Mouse (Mus musculus) MEL (cell line): Measurements from ENCODE around the gene Sema3e. TPM values are rescaled to one million over a fixed set of nuclear protein-coding genes. Genes with fewer than 3 reads are reported as not detected.

Experiments used
- DNase-seq: peaks from one replicate; pipeline ENCODE4 v3.0.0; 2011; ENCODE audit warnings: low read depth, low spot score
- H3K27ac ChIP-seq: 2 replicates; pipeline ENCODE4 v1.5.1; 2012; ENCODE audit warnings: low read depth, mild to moderate bottlenecking, control low read depth, low read length, moderate library complexity; ENCODE audit not compliant: control insufficient read depth
- H3K27me3 ChIP-seq, 2 experiments: fragments of 150-350 bp in 1 of 2; sonication (generic) in 1 of 2; 2 replicates each; pipeline ENCODE4 v1.6.1; 2012; ENCODE audit warnings: low read length in 2 of 2, mild to moderate bottlenecking in 2 of 2, improper control_type of control experiment in 1 of 2, moderate library complexity in 1 of 2; ENCODE audit not compliant: insufficient read depth in 2 of 2, control insufficient read depth in 1 of 2
- H3K36me3 ChIP-seq, 2 experiments: 2 replicates each; pipeline ENCODE4 v1.6.1; 2012 to 2014; ENCODE audit warnings: low read length in 2 of 2, improper control_type of control experiment in 1 of 2, inconsistent platforms in 1 of 2, mild to moderate bottlenecking in 1 of 2; ENCODE audit not compliant: insufficient read depth in 2 of 2, control insufficient read depth in 1 of 2
- H3K4me1 ChIP-seq, 2 experiments: fragments of 150-350 bp in 1 of 2; sonication (generic) in 1 of 2; 2 replicates each; pipeline ENCODE4 v1.6.1; 2012; ENCODE audit warnings: low read length in 2 of 2, improper control_type of control experiment in 1 of 2, mild to moderate bottlenecking in 1 of 2; ENCODE audit not compliant: insufficient read depth in 2 of 2, control insufficient read depth in 1 of 2
- H3K4me3 ChIP-seq, 2 experiments: fragments of 150-350 bp in 1 of 2; sonication (generic) in 1 of 2; 2 replicates each; pipeline ENCODE4 v1.5.1; 2012; ENCODE audit warnings: low read depth in 2 of 2, low read length in 2 of 2, mild to moderate bottlenecking in 2 of 2, moderate library complexity in 2 of 2, control low read depth in 1 of 2, improper control_type of control experiment in 1 of 2; ENCODE audit not compliant: control insufficient read depth in 1 of 2, insufficient read depth in 1 of 2
- H3K79me2 ChIP-seq: 2 replicates; pipeline ENCODE4 v1.6.1; 2012; ENCODE audit warnings: mild to moderate bottlenecking, low read length, moderate library complexity; ENCODE audit not compliant: control insufficient read depth, poor library complexity, insufficient read depth
- H3K9ac ChIP-seq: 2 replicates; pipeline ENCODE4 v1.6.1; 2012; ENCODE audit warnings: low read depth, mild to moderate bottlenecking, control low read depth, low read length, moderate library complexity; ENCODE audit not compliant: control insufficient read depth, poor library complexity, severe bottlenecking
- H3K9me3 ChIP-seq: fragments of 150-350 bp; sonication (generic); replicated peaks from 2 replicates; pipeline ENCODE4 v1.6.1; 2012; ENCODE audit warnings: mild to moderate bottlenecking, low read length, improper control_type of control experiment, moderate library complexity; ENCODE audit not compliant: insufficient read depth
- CHD2 ChIP-seq: IDR thresholded peaks from 2 replicates; pipeline ENCODE4 v1.6.1; 2011; ENCODE audit warnings: low read length, improper control_type of control experiment
- EP300 ChIP-seq, 2 experiments: IDR thresholded peaks; 2 replicates each; pipeline ENCODE4 v1.6.1; 2011; ENCODE audit warnings: improper control_type of control experiment in 2 of 2, low read length in 2 of 2, low read depth in 1 of 2, mild to moderate bottlenecking in 1 of 2
- GABPA ChIP-seq: IDR thresholded peaks from 2 replicates; pipeline ENCODE4 v1.6.1; 2012; ENCODE audit warnings: low read depth, mild to moderate bottlenecking, inconsistent platforms, low read length, improper control_type of control experiment, moderate library complexity
- GATA1 ChIP-seq: IDR thresholded peaks from 2 replicates; pipeline ENCODE4 v1.6.1; 2011; ENCODE audit warnings: low read depth, low read length, improper control_type of control experiment
- HCFC1 ChIP-seq: IDR thresholded peaks from 2 replicates; pipeline ENCODE4 v1.6.1; 2012; ENCODE audit warnings: low read depth, mild to moderate bottlenecking, inconsistent platforms, low read length, improper control_type of control experiment, moderate library complexity
- MAX ChIP-seq: IDR thresholded peaks from 2 replicates; pipeline ENCODE4 v1.6.1; 2011; ENCODE audit warnings: low read length, improper control_type of control experiment
- MAZ ChIP-seq: IDR thresholded peaks from 2 replicates; pipeline ENCODE4 v1.6.1; 2012; ENCODE audit warnings: low read depth, mild to moderate bottlenecking, inconsistent platforms, low read length, improper control_type of control experiment
- MEF2A ChIP-seq: IDR thresholded peaks from 2 replicates; pipeline ENCODE4 v1.6.1; 2014; ENCODE audit warnings: low read depth, mild to moderate bottlenecking, inconsistent platforms, low read length, improper control_type of control experiment; ENCODE audit not compliant: poor library complexity, insufficient replicate concordance, severe bottlenecking; ENCODE audit errors: extremely low read depth
- MYC ChIP-seq: IDR thresholded peaks from 2 replicates; pipeline ENCODE4 v1.6.1; 2011; ENCODE audit warnings: low read depth, mild to moderate bottlenecking, low read length, improper control_type of control experiment, moderate library complexity
- POLR2AphosphoS2 ChIP-seq: IDR thresholded peaks from 2 replicates; pipeline ENCODE4 v1.6.1; 2011; ENCODE audit warnings: low read length, improper control_type of control experiment
- POLR2AphosphoS5 ChIP-seq: IDR thresholded peaks from 2 replicates; pipeline ENCODE4 v1.6.1; 2012; ENCODE audit warnings: low read depth, borderline replicate concordance, mild to moderate bottlenecking, inconsistent platforms, low read length, moderate library complexity, mixed read lengths
- RAD21 ChIP-seq: IDR thresholded peaks from 2 replicates; pipeline ENCODE4 v1.6.1; 2011; ENCODE audit warnings: mild to moderate bottlenecking, low read depth, low read length, improper control_type of control experiment
- RCOR1 ChIP-seq: IDR thresholded peaks from 2 replicates; pipeline ENCODE4 v1.6.1; 2012; ENCODE audit warnings: low read depth, mild to moderate bottlenecking, inconsistent platforms, low read length, improper control_type of control experiment
- SMC3 ChIP-seq: IDR thresholded peaks from 2 replicates; pipeline ENCODE4 v1.6.1; 2011; ENCODE audit warnings: low read depth, low read length, improper control_type of control experiment
- TBP ChIP-seq: IDR thresholded peaks from 2 replicates; pipeline ENCODE4 v1.8.0; 2011; ENCODE audit warnings: low read depth, low read length, improper control_type of control experiment
- UBTF ChIP-seq: IDR thresholded peaks from 2 replicates; pipeline ENCODE4 v1.6.1; 2012; ENCODE audit warnings: low read depth, mild to moderate bottlenecking, inconsistent platforms, low read length, improper control_type of control experiment, moderate library complexity, borderline replicate concordance; ENCODE audit not compliant: insufficient read depth
- USF2 ChIP-seq, 2 experiments: IDR thresholded peaks; 2 replicates each; pipeline ENCODE4 v1.6.1; 2011 to 2012; ENCODE audit warnings: improper control_type of control experiment in 2 of 2, low read length in 2 of 2, borderline replicate concordance in 1 of 2, inconsistent platforms in 1 of 2, low read depth in 1 of 2, mild to moderate bottlenecking in 1 of 2; ENCODE audit not compliant: insufficient read depth in 1 of 2
- ZKSCAN1 ChIP-seq: IDR thresholded peaks from 2 replicates; pipeline ENCODE4 v1.6.1; 2012; ENCODE audit warnings: low read depth, mild to moderate bottlenecking, inconsistent platforms, low read length, improper control_type of control experiment, moderate library complexity
- polyA plus RNA-seq, 2 experiments: library from polyadenylated mRNA; stranded (reverse) in 1 of 2; unstranded in 1 of 2; fragments of >175 nt in 1 of 2; fragments of >200 nt in 1 of 2; gene quantifications; 2 replicates each; pipeline versions ENCODE4 v1.2.1 to v1.2.4; 2012; ENCODE audit warnings: low replicate concordance in 2 of 2, low read depth in 1 of 2; ENCODE audit not compliant: insufficient read length in 2 of 2, insufficient read depth in 1 of 2, missing spikeins in 1 of 2
- total RNA-seq: library from RNA; depleted of rRNA; stranded (reverse); fragments of 300-350 nt; gene quantifications from 2 replicates; pipeline ENCODE4 v1.2.3, GENCODE M21; 2012

The Sema3e gene
- total and polyA plus RNA-seq, 3 experiments = not detected

- H3K27ac ChIP-seq = no peak overlapping the region
Measured at GRCm38 (mm10) chr5:14038813-14039496, 13.9 kb downstream of the Sema3e start.

GRCm38 (mm10) chr5:14040208-14040607, 15.1 kb downstream of the Sema3e start:
- no peak for TF ChIP-seq RCOR1
- TF ChIP-seq ZKSCAN1 = no peak
- TF ChIP-seq CHD2 = no peak
- TF ChIP-seq MEF2A = no peak
- TF ChIP-seq TBP = no peak
- TF ChIP-seq POLR2AphosphoS2 = no peak
- TF ChIP-seq GATA1 = no peak
- TF ChIP-seq EP300 (IDR thresholded peaks at IDR 0.05; ENCODE audit: low read depth in 1 of 2, low read length in 2 of 2) = no peak
- no peak for TF ChIP-seq RAD21
- no peak for TF ChIP-seq HCFC1
- TF ChIP-seq POLR2AphosphoS5 = no peak
- no peak for TF ChIP-seq USF2 (IDR thresholded peaks at IDR 0.05; ENCODE audit: borderline replicate concordance in 1 of 2, insufficient read depth in 1 of 2, low read depth in 1 of 2, low read length in 2 of 2)
- Histone ChIP-seq H3K27ac (no peak overlapping the region), H3K4me3 (no peak overlapping the region), H3K9me3 (no peaks in the 10 kb centered on the region), H3K4me1 (peaks cover 0 to 3% of the 10 kb centered on the region in 2 experiments; a peak in 2 of 4 replicates), H3K79me2 (no peaks in the 10 kb centered on the region), H3K36me3 (no peaks in the 10 kb centered on the region; a peak in 1 of 4 replicates), H3K9ac (no peak overlapping the region), H3K27me3 (no peaks in the 10 kb centered on the region)
- no peak for DNase-seq

More at GRCm38 (mm10) chr5:14038813-14039496, 13.9 kb downstream of the Sema3e start:
- Histone ChIP-seq H3K79me2 (no peaks in the 10 kb centered on the region), H3K4me1 (peaks cover 0 to under 1% of the 10 kb centered on the region in 2 experiments; a peak in 2 of 4 replicates), H3K27me3 (no peaks in the 10 kb centered on the region), H3K9ac (no peak overlapping the region), H3K4me3 (no peak overlapping the region), H3K36me3 (no peaks in the 10 kb centered on the region; a peak in 1 of 4 replicates), H3K9me3 (no peaks in the 10 kb centered on the region)
- no peak for DNase-seq
- TF ChIP-seq TBP = no peak
- TF ChIP-seq MEF2A = no peak
- no peak for TF ChIP-seq POLR2AphosphoS5
- no peak for TF ChIP-seq MYC
- TF ChIP-seq ZKSCAN1 = no peak
- no peak for TF ChIP-seq UBTF
- TF ChIP-seq MAZ = no peak
- no peak for TF ChIP-seq HCFC1
- TF ChIP-seq GABPA = no peak
- TF ChIP-seq RCOR1 = no peak
- no peak for TF ChIP-seq USF2 (IDR thresholded peaks at IDR 0.05; ENCODE audit: borderline replicate concordance in 1 of 2, insufficient read depth in 1 of 2, low read depth in 1 of 2, low read length in 2 of 2)
- no peak for TF ChIP-seq MAX
- TF ChIP-seq SMC3 = no peak
